Mouse (Mus musculus) bone marrow macrophage, adult 2 months (primary cell): ENCODE results near the gene Cyb5r2.

Source experiments
- CTCF ChIP-seq: IDR thresholded peaks from 2 replicates; pipeline ENCODE4 v1.5.1; 2012; ENCODE audit warnings: low read depth, mild to moderate bottlenecking, low read length, moderate library complexity
- POLR2A ChIP-seq: IDR thresholded peaks from 2 replicates; pipeline ENCODE4 v1.6.1; 2012; ENCODE audit warnings: mild to moderate bottlenecking, low read depth, low read length, borderline replicate concordance

GRCm38 (mm10) chr7:107733162-107733561, 24.7 kb downstream of the Cyb5r2 start:
- TF ChIP-seq POLR2A (no peak), CTCF (no peak)
